Mouse (Mus musculus): ENCODE measurements around the gene Spsb4.

Gene Spsb4

DNA sequence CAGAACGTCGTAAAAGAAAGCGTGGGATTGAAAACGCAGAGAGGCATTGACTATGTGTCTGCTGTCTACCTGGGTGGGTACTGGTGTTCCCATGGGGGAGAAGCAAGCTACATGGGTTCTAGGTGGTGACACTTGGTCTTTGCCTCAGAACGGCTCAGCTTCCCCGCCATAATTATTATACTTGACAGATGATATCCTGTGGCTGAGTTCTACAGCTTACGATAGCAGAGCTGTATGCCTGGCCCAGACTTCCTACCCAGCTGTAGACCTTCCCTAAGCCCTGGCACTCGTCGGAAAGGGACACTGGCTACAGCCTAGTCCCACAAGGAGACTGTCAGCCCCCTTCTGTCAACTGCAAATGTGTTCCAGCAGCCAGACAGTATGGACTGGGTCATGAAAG, 37.5 kb downstream of the Spsb4 start:
- no peaks in the 10 kb centered on the region for H3K27me3 ChIP-seq (ENCODE audit: insufficient read depth, low read length)
- no peaks in the 10 kb centered on the region for H3K9me3 ChIP-seq (ENCODE audit: low read length)
- peaks cover 11% of the 10 kb centered on the region for H3K4me1 ChIP-seq (replicated peaks; ENCODE audit: low read depth, low read length)
- H3K36me3 ChIP-seq (ENCODE audit: insufficient read depth, low read length): no peaks in the 10 kb centered on the region
- no peak for TF ChIP-seq POU5F1 (IDR thresholded peaks at IDR 0.05; ENCODE audit: borderline replicate concordance, low read length)
- no peak overlapping the region for H3K4me3 ChIP-seq (replicated peaks; ENCODE audit: low read length)

DNA sequence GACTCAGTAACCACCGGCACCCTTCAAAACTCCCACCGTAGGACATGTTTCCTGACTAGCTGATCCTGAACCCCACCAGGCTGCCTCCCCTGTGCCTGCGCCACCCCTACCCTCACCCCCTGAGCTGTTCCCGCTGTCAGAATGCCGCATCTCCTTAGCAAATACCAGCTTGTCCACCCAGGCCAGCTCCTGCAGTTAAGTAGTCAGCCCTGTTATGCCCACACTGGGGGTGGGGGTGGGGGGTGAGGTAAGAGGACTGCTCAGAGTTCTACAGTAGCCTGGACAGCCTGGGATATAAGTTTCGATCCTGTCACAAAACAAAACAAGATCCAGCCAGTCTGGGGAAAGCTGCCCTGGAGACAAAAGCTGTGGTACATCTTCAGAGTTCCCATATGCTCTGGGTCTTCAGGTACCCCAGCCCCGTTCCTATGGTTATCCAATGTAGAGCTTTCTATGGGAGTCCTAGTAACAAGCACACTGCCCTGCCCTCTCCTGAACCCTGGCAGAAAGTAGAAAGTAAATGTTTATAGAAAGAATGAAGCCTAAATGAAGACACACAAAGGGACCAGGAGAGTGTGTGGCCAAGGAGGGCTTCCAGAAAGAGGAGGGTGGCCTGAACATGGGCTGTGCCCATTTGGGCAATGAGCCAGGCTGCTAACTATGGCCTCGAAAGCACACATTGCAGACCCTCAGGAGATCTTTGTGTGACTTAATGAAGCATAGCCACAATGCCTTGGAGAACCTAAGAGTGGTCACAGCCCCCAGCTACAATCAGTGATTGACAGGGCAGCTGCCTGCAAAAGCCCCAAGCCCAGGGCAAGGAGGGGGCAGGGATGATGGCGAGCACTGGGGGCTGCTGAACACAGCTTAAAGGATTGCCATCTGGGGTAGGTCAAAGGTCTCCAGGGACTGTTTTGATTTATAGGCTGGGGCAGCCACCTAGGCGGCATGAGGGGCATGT, 38.3 kb downstream of the Spsb4 start:
- H3K9me3 ChIP-seq (ENCODE audit: low read length): no peaks in the 10 kb centered on the region
- no peaks in the 10 kb centered on the region for H3K36me3 ChIP-seq (ENCODE audit: insufficient read depth, low read length)
- H3K27me3 ChIP-seq (ENCODE audit: insufficient read depth, low read length): no peaks in the 10 kb centered on the region
- no peak overlapping the region for H3K4me3 ChIP-seq (replicated peaks; ENCODE audit: low read length)
- H3K4me1 ChIP-seq (replicated peaks; ENCODE audit: low read depth, low read length): peaks cover 11% of the 10 kb centered on the region
- TF ChIP-seq POU5F1 (IDR thresholded peaks at IDR 0.05; ENCODE audit: borderline replicate concordance, low read length) (no peak), CTCF (conservative IDR thresholded peaks at IDR 0.05; ENCODE audit: low read length) (no peak), NANOG (IDR thresholded peaks at IDR 0.05; ENCODE audit: borderline replicate concordance, low read length) (no peak)

DNA sequence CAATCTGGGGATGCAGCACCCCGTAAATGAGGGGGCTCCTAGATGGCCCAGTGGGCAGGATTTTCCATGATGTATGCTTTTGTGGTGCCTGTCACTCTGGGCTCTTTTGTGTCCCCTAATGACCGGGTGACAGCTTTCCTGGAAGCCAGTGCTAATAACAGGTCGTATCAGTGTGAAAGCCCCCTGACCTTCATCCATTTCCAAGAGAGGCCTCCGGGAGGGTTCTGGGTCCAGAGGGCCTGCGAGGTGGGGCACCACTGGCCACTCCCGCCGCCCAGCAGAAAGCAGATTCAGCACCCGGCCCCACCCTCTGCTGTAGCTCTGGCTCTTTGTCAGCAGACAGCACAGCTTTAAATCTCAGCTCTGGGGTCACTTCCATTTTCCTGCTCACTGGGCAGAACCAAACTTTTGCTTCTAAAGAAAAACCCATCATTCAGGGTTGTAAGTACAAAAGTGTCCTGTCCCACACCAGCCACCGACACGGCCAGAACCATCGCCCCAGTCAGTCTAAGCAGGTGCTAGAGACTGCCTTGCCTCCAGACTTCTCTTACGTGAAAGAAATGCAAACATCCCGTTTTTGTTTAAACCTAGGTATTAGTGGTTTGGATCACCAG, 39.1 kb downstream of the Spsb4 start:
- Histone ChIP-seq H3K4me3 (replicated peaks; ENCODE audit: low read length) (no peak overlapping the region), H3K9me3 (ENCODE audit: low read length) (no peaks in the 10 kb centered on the region), H3K36me3 (ENCODE audit: insufficient read depth, low read length) (no peaks in the 10 kb centered on the region), H3K27me3 (ENCODE audit: insufficient read depth, low read length) (no peaks in the 10 kb centered on the region), H3K4me1 (replicated peaks; ENCODE audit: low read depth, low read length) (peaks cover 11% of the 10 kb centered on the region)
- TF ChIP-seq POU5F1 (IDR thresholded peaks at IDR 0.05; ENCODE audit: borderline replicate concordance, low read length) (no peak), CTCF (conservative IDR thresholded peaks at IDR 0.05; ENCODE audit: low read length) (no peak), NANOG (IDR thresholded peaks at IDR 0.05; ENCODE audit: borderline replicate concordance, low read length) (no peak)

DNA sequence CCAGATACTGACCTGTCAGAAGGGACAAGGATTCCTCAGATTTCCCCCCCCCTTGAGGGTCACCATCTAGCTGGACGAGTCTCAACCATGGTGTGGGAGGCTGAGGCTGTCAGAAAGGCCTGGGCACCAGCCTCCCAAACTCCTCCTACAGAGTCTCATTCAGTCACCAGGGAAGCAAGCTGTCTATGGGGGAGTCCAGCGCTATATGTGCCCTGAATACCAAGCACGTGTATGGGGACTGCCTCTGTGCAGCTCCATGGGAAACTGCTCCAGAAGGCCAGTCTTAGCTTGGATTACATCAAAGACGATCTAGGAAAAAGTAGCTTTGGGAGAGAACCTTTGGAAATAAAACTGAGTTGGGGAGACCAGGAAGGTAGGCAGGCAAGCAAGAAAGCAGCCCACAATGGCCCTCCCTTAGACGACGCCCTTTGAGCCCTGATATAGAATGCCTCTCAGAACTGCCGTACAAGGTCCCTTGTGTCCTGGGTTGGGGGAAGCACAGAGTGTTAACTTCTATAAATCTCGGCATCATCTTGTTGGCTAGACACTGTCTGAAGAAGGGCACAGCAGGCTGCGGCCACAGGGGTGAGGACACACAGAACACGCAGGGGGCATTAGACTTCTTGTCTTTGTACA, 40.4 kb downstream of the Spsb4 start:
- H3K36me3 ChIP-seq (ENCODE audit: insufficient read depth, low read length): no peaks in the 10 kb centered on the region
- H3K4me1 ChIP-seq (replicated peaks; ENCODE audit: low read depth, low read length): peaks cover 11% of the 10 kb centered on the region
- no peaks in the 10 kb centered on the region for H3K9me3 ChIP-seq (ENCODE audit: low read length)
- TF ChIP-seq NANOG (IDR thresholded peaks at IDR 0.05; ENCODE audit: borderline replicate concordance, low read length): no peak
- TF ChIP-seq CTCF (conservative IDR thresholded peaks at IDR 0.05; ENCODE audit: low read length): no peak
- no peak for TF ChIP-seq POU5F1 (IDR thresholded peaks at IDR 0.05; ENCODE audit: borderline replicate concordance, low read length)
- H3K4me3 ChIP-seq (replicated peaks; ENCODE audit: low read length): no peak overlapping the region
- H3K27me3 ChIP-seq (ENCODE audit: insufficient read depth, low read length): no peaks in the 10 kb centered on the region

DNA sequence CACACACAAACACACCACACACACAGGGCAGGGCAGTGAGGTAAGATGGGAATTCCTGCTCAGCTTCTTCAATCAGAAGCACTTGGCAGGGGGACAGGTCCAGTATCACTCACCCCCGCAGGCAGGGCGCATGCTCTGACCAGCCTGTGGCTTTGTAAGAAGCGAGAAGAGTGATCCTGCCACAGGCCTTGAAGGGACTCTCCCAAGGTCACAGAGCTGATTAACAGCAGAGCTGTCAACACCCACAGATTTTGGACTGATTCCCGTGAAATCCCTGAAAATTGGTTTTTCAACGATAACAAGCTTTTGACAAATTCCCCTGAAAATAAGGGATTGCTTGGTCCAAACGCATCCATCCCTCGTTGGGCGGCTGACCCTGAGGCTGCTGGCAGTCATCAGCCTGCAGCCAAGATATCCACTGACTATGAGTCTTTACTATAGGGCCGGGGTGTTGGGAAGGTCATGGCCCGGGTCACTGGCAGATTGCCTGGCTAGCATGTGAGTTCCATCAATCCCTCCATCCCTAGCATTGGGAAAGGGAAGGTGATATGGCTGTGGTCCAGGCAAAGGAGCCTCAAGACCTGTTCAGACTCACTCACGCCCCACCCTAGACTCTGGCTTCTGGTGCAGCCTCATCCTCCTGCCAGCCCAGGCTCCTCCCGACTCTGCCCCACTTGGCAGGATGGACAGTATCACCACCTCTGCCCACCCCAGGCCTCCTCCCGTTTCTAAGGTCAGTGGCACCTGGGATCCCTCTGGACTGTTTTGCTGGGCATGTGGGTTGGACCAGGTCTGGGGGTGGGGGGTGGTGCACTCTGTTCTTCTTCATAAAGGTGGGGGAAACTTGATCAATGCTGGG, 41.1 kb downstream of the Spsb4 start:
- H3K4me3 ChIP-seq (replicated peaks; ENCODE audit: low read length): no peak overlapping the region
- no peak for TF ChIP-seq NANOG (IDR thresholded peaks at IDR 0.05; ENCODE audit: borderline replicate concordance, low read length)
- TF ChIP-seq CTCF (conservative IDR thresholded peaks at IDR 0.05; ENCODE audit: low read length): no peak
- no peaks in the 10 kb centered on the region for H3K9me3 ChIP-seq (ENCODE audit: low read length)
- H3K27me3 ChIP-seq (ENCODE audit: insufficient read depth, low read length): no peaks in the 10 kb centered on the region
- H3K4me1 ChIP-seq (replicated peaks; ENCODE audit: low read depth, low read length): peaks cover 11% of the 10 kb centered on the region
- no peaks in the 10 kb centered on the region for H3K36me3 ChIP-seq (ENCODE audit: insufficient read depth, low read length)

DNA sequence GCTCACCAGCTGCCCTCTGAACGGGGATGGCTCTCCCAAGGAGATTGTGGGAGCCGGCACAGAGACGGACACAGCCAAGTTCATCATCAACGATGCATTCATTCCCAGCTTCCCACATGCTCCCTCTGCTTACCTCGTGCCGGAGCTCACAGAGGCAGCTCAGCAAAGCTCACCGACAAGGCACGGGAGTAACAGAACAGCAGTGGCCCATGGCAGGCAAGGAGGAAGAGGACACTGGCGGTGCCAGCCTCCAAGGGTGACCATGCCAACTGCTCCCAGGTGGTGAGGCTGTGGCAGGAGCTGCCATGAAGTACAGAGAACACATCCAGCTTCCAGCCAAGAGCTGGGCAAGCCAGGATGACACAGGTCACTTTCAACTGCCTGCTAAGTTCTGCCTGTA, 45.6 kb downstream of the Spsb4 start:
- no peak for TF ChIP-seq CTCF (conservative IDR thresholded peaks at IDR 0.05; ENCODE audit: low read length)
- no peak for TF ChIP-seq POU5F1 (IDR thresholded peaks at IDR 0.05; ENCODE audit: borderline replicate concordance, low read length)
- no peak for TF ChIP-seq NANOG (IDR thresholded peaks at IDR 0.05; ENCODE audit: borderline replicate concordance, low read length)
- H3K27me3 ChIP-seq (ENCODE audit: insufficient read depth, low read length): no peaks in the 10 kb centered on the region
- H3K4me1 ChIP-seq (replicated peaks; ENCODE audit: low read depth, low read length): no peaks in the 10 kb centered on the region
- no peaks in the 10 kb centered on the region for H3K36me3 ChIP-seq (ENCODE audit: insufficient read depth, low read length)
- no peaks in the 10 kb centered on the region for H3K9me3 ChIP-seq (ENCODE audit: low read length)
- H3K4me3 ChIP-seq (replicated peaks; ENCODE audit: low read length): no peak overlapping the region

DNA sequence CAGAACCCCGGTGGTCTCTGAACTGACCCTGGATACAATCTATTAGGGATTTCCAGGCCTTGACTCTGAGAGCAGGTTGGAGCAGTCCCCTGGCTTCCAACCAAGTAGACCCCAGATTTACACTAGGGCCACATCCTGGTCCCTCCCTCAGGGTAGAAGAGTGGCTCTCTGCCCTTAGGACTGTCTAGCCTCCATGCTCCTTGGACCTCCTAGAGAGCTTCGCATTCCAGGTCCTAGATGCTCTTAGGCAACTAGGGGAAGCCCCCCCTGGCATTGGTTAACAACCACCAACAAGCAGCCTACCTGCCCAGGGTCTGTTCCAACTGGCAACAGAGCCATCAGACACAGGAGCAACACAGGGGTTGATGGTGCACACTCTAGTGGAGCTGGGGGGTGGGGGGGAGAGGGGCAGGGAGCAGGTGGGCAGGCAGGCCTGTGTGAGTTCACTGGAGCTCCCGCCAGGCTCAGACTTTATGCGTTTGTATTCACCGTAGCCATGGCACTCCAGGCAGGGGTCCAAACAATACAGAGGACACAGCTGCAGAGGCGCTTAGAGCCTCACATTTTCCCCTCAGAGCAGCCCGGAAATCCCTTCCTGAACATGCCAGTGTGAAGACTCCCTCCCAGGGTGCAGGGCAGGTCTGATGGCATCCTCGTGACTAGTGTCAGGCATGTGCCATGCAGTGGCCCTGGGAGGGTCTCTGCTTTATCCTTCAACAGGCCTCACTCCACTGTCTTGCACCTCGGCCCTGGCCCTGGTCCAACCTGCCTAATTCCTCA, 46.8 kb downstream of the Spsb4 start:
- Histone ChIP-seq H3K4me3 (replicated peaks; ENCODE audit: low read length) (no peak overlapping the region), H3K36me3 (ENCODE audit: insufficient read depth, low read length) (no peaks in the 10 kb centered on the region), H3K4me1 (replicated peaks; ENCODE audit: low read depth, low read length) (no peaks in the 10 kb centered on the region), H3K9me3 (ENCODE audit: low read length) (no peaks in the 10 kb centered on the region), H3K27me3 (ENCODE audit: insufficient read depth, low read length) (no peaks in the 10 kb centered on the region)
- no peak for TF ChIP-seq NANOG (IDR thresholded peaks at IDR 0.05; ENCODE audit: borderline replicate concordance, low read length)

Measured in E14TG2a.4 (cell line).